13 mouse cellular contexts compared by ENCODE assay signal in genomic region chr2:170028488-170029303, GRCm38 (mm10).
A peak's percentile ranks its signal among the peaks of the same experiment; 100 is the strongest.
DNase-seq lines count a peak whose midpoint lies in the region; ATAC-seq and TF ChIP-seq lines count a peak whose summit lies in the region.
"Had no signal": no experiment of that assay in that cellular context is flagged by ENCODE, and none has a peak within 500 bp of the region (broad histone marks: within the 10 kb centered on the region; RNA-seq: fewer than 3 reads in every experiment).

No protein-coding gene starts in this region.

- DNase-seq in liver, postnatal 0 days = no peak
- no peak for DNase-seq in liver, embryonic 11.5 days (ENCODE audit: low spot score)
- peak; percentile 49 for DNase-seq in forebrain, embryonic 14.5 days (ENCODE audit: low spot score)
- DNase-seq in retina, embryonic 14.5 days (ENCODE audit: low spot score) = peak; percentile 60
- no peak for DNase-seq in left cerebral cortex, postnatal 10 days (ENCODE audit: extremely low spot score in 1 of 2, low spot score in 2 of 2)
- DNase-seq in frontal cortex, postnatal 10 days (ENCODE audit: low spot score in 2 of 2) = no peak
- no peak for DNase-seq in frontal cortex, postnatal 14 days (ENCODE audit: low spot score in 2 of 2)
- DNase-seq: cerebellum, adult 11-12 months; heart, adult 18-20 months had no signal

- H3K9ac ChIP-seq in liver, postnatal 0 days (replicated peaks) = no peak overlapping the region
- H3K9ac ChIP-seq in liver, embryonic 11.5 days (ENCODE audit: low read depth, low read length) = no peak overlapping the region
- no peak overlapping the region for H3K9ac ChIP-seq in forebrain, embryonic 14.5 days (ENCODE audit: low read length)
- no peak overlapping the region for H3K9ac ChIP-seq in hindbrain, embryonic 15.5 days
- H3K9ac ChIP-seq: heart, embryonic 15.5 days had no signal

- no peaks in the 10 kb centered on the region for H3K36me3 ChIP-seq in liver, postnatal 0 days (replicated peaks; ENCODE audit: insufficient read depth, low read length)
- H3K36me3 ChIP-seq in liver, embryonic 11.5 days (ENCODE audit: control insufficient read depth, insufficient read depth, low read length) = no peaks in the 10 kb centered on the region
- H3K36me3 ChIP-seq in forebrain, embryonic 14.5 days (ENCODE audit: control insufficient read depth, insufficient read depth, low read length) = no peaks in the 10 kb centered on the region
- no peaks in the 10 kb centered on the region for H3K36me3 ChIP-seq in hindbrain, embryonic 15.5 days
- H3K36me3 ChIP-seq: heart, embryonic 15.5 days had no signal

- no peaks in the 10 kb centered on the region for H3K27me3 ChIP-seq in liver, postnatal 0 days (ENCODE audit: insufficient read depth, low read length)
- no peaks in the 10 kb centered on the region for H3K27me3 ChIP-seq in liver, embryonic 11.5 days (replicated peaks; ENCODE audit: control insufficient read depth, insufficient read depth, low read length)
- peaks cover 15% of the 10 kb centered on the region; the same call in 1 of the 2 replicates for H3K27me3 ChIP-seq in forebrain, embryonic 14.5 days (replicated peaks; ENCODE audit: control insufficient read depth, insufficient read depth, low read length)
- H3K27me3 ChIP-seq in hindbrain, embryonic 15.5 days = no peaks in the 10 kb centered on the region
- H3K27me3 ChIP-seq: heart, embryonic 15.5 days had no signal

- TF ChIP-seq EP300 in liver, postnatal 0 days (IDR thresholded peaks at IDR 0.05; ENCODE audit: low read depth) = no peak

- H3K4me2 ChIP-seq in liver, postnatal 0 days (ENCODE audit: low read depth, low read length) = no peak overlapping the region
- H3K4me2 ChIP-seq in liver, embryonic 11.5 days = no peak overlapping the region
- peak overlapping the region; percentile 35 for H3K4me2 ChIP-seq in forebrain, embryonic 14.5 days (ENCODE audit: low read length)
- H3K4me2 ChIP-seq in hindbrain, embryonic 15.5 days = peak overlapping the region; percentile 34
- H3K4me2 ChIP-seq: heart, embryonic 15.5 days had no signal

- H3K4me1 ChIP-seq in liver, postnatal 0 days (ENCODE audit: insufficient read depth) = peaks cover 3% of the 10 kb centered on the region; the same call in 1 of the 2 replicates
- no peaks in the 10 kb centered on the region; the same call in 1 of the 2 replicates for H3K4me1 ChIP-seq in liver, embryonic 11.5 days (replicated peaks; ENCODE audit: control insufficient read depth, insufficient read depth, low read length)
- H3K4me1 ChIP-seq in forebrain, embryonic 14.5 days (ENCODE audit: control insufficient read depth, insufficient read depth, low read length) = 0 out of 2 replicates have a peak, but pooled peaks cover 2% of the 10 kb centered on the region
- 0 out of 2 replicates have a peak, but pooled peaks cover 4% of the 10 kb centered on the region for H3K4me1 ChIP-seq in hindbrain, embryonic 15.5 days (replicated peaks)
- H3K4me1 ChIP-seq: heart, embryonic 15.5 days had no signal

- TF ChIP-seq CTCF in liver, postnatal 0 days (IDR thresholded peaks at IDR 0.05; ENCODE audit: low read depth) = no peak

- no peak overlapping the region for H3K4me3 ChIP-seq in liver, postnatal 0 days (ENCODE audit: low read depth, low read length)
- no peak overlapping the region for H3K4me3 ChIP-seq in liver, embryonic 11.5 days (ENCODE audit: low read depth, low read length)
- H3K4me3 ChIP-seq in forebrain, embryonic 14.5 days (ENCODE audit: low read depth, low read length) = no peak overlapping the region
- no peak overlapping the region for H3K4me3 ChIP-seq in hindbrain, embryonic 15.5 days
- H3K4me3 ChIP-seq: heart, embryonic 15.5 days had no signal

- intact Hi-C loops in left cerebral cortex, postnatal 10 days (cut with DNase I) = no loop called here

- peak overlapping the region; percentile 67; the same call in 1 of the 2 replicates for H3K27ac ChIP-seq in liver, postnatal 0 days (ENCODE audit: low read depth)
- H3K27ac ChIP-seq in liver, embryonic 11.5 days (ENCODE audit: low read depth, low read length) = no peak overlapping the region
- H3K27ac ChIP-seq in forebrain, embryonic 14.5 days (ENCODE audit: low read depth, low read length) = 0 out of 2 replicates have a peak overlapping the region, but pooled peaks have one; percentile 27
- 0 out of 2 replicates have a peak overlapping the region, but pooled peaks have one; percentile 10 for H3K27ac ChIP-seq in hindbrain, embryonic 15.5 days (replicated peaks)
- H3K27ac ChIP-seq: heart, embryonic 15.5 days; macrophage; stomach, postnatal 0 days had no signal

- ATAC-seq in liver, postnatal 0 days = no peak
- ATAC-seq in liver, embryonic 11.5 days (replicated peaks; ENCODE audit: low FRiP score) = no peak
- peak; percentile 73 for ATAC-seq in forebrain, embryonic 14.5 days
- peak; percentile 48; the same call in 1 of the 2 replicates for ATAC-seq in hindbrain, embryonic 15.5 days (ENCODE audit: low FRiP score, low read depth)

- peaks cover 9% of the 10 kb centered on the region for H3K9me3 ChIP-seq in liver, postnatal 0 days (ENCODE audit: low read length)
- H3K9me3 ChIP-seq in liver, embryonic 11.5 days (ENCODE audit: control insufficient read depth, low read length) = peaks cover 2% of the 10 kb centered on the region; the same call in 1 of the 2 replicates
- no peaks in the 10 kb centered on the region for H3K9me3 ChIP-seq in forebrain, embryonic 14.5 days (replicated peaks; ENCODE audit: control insufficient read depth, low read length)
- no peaks in the 10 kb centered on the region for H3K9me3 ChIP-seq in hindbrain, embryonic 15.5 days
- H3K9me3 ChIP-seq: heart, embryonic 15.5 days had no signal

- WGBS in liver, postnatal 0 days (ENCODE audit: insufficient replicate concordance) = 82% methylated on average over 23 of the region's 24 CpGs
- WGBS in liver, embryonic 11.5 days = 84% methylated on average over 21 of the region's 24 CpGs
- WGBS in forebrain, embryonic 14.5 days = 36% methylated on average over 23 of the region's 24 CpGs
- WGBS in hindbrain, embryonic 15.5 days = 40% methylated on average over 22 of the region's 24 CpGs

Comparison
In these comparisons a context has a peak if more than half of its experiments do, and no peak if none do; other contexts are left out.
1. ATAC-seq: peak in forebrain, embryonic 14.5 days (single experiment) and hindbrain, embryonic 15.5 days (single experiment); none in liver, postnatal 0 days (single experiment) and liver, embryonic 11.5 days (single experiment).
2. DNase-seq: peak in forebrain, embryonic 14.5 days (single experiment) and retina, embryonic 14.5 days (single experiment); none in liver, postnatal 0 days (single experiment), liver, embryonic 11.5 days (single experiment), left cerebral cortex, postnatal 10 days (0 of 2), frontal cortex, postnatal 10 days (0 of 2) and frontal cortex, postnatal 14 days (0 of 2).
3. H3K4me2 ChIP-seq: peak in forebrain, embryonic 14.5 days (single experiment) and hindbrain, embryonic 15.5 days (single experiment); none in liver, postnatal 0 days (single experiment) and liver, embryonic 11.5 days (single experiment).